Mouse (Mus musculus): ENCODE results near the gene Ccn1.

Gene Ccn1

DNA sequence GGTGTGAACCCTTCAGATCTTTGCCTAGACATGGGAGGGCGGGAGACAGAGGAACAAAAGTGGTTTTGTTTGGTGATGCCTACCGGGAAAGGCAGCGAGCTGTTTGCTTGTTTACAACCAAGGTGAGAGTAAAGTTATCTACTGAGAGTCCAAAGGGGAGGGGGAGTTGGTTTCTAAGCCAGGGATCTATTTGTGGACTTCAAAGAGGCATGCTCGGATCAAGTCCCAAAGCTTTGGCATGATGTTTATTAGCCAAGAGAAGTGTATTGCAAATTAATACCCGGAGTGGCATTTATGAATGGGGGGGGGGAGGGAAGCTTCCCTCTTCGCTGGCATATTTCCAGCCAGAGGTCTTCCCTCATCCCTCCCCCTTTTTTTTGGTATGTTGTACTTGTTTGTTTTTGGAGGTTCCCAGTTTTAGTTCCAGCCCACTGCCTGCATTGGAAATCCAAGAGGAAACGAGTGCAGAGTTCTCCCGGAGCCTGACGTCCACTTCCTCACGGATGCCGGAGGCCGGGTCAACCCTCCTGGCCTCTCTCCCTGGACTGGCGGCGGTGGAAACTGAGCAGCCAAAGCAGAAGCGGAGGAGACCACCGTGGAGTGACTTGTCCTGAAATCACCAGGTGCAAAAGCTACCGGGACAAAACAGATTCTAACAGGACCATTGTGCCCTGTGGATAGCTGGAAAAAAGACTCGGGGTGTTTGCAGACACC, 674 bp upstream of the Ccn1 start:
- DNase-seq: peak; percentile 72 to 84

DNA sequence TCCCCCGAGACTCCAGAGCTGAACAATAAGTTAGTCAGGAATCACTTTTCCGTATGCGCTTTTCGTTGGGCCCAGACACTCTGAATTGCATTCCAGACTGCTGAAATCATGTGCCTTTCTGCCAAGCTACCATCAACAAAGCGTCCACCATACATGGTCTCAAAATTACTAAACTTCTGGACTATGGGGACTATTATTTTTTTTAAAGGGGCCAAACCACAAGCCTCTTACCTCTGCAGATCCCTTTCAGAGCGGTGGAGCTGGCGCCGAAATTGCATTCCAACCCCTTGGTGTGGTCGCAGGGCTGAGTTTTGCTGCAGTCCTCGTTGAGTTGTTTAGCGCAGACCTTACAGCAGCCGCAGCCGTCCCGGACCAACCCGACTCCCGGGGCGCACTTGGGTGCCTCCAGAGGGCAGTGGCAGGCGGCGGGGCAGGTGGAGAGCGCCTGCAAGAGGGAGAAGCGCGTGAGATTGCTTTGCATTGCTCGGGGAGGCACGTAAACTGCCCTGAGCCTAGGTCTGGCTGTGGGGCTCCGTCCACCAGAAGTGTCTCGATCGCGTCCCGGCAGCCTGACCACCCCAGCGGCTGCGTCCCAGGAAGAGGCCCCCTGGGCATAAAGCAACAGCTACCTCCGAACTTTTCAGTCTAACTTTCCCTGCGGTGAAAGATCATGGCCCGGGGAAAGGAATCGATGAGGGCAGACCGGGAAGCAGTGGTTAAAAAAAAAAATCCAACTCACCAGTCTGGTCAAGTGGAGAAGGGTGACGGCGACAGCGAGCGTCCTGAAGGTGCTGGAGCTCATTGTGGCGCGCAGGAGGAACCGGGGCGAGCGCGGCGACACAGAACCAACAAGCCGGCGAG, 560 bp downstream of the Ccn1 start:
- peak; percentile 77 to 86 for DNase-seq

DNA sequence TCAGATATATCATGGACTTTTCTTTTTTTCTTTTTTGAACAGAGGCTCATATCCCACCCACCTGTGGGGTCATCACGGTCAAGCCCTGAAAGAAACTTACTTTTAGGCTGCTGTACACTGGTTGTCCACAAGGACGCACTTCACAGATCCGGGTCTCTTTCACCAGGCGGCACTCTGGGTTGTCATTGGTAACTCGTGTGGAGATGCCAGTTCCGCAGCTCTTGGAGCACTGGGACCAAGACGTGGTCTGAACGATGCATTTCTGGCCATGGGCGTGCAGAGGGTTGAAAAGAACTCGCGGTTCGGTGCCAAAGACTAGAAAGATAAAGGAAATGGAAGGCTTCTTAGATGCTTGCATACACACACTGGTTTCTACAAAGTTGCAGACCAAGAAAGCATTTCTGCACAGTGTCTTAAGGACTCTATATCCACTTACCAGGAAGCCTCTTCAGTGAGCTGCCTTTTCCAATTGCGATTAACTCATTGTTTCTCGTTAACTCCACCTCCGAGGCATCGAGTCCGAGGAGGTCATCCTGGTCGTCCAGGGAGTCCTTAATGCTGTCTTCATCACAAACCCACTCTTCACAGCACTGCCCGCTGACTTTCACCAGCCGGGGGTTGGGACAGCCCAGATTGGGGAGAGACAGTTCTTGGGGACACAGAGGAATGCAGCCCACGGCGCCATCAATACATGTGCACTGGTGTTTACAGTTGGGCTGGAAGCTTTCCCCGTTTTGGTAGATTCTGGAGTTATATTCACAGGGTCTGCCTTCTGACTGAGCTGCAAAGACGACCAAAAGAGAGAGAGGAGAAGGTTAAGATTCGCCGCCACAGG, 1.5 kb downstream of the Ccn1 start:
- peak; percentile 46 to 66 for DNase-seq

DNA sequence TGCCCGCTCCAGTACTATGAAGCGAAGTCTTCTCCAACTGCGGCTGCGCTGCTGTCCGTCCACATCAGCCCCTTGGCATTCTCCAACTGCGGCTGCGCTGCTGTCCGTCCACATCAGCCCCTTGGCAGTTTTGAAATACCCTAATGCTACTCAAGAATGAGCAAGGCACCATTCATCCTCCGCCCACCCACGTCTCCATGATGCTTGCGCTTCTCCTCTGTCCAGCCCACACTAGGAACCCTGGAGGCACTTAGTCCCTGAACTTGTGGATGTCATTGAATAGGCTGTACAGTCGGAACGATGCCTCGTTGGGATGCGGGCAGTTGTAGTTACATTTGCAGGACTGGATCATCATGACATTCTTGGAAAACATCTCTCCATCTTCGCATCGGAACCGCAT, 2.4 kb downstream of the Ccn1 start:
- DNase-seq: no peak

DNA sequence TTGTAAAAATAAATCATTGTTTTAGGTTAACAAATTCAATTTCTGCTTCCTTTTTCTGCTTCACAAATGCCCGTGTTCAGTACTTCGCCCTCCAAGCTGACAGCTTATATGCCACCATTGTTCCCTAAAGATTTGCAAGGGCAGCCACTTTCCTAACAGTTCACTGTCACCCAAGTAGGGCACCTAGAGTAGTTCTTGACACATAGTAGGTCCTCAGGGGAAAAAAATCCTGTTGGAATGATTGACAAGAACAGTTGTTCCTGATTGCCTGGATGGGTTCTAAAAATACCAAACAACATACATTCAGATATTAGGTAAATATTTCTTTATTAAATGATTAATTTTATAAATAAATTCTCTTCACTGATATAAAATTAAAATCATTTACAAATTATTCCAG, 3.1 kb downstream of the Ccn1 start:
- DNase-seq: no peak

DNA sequence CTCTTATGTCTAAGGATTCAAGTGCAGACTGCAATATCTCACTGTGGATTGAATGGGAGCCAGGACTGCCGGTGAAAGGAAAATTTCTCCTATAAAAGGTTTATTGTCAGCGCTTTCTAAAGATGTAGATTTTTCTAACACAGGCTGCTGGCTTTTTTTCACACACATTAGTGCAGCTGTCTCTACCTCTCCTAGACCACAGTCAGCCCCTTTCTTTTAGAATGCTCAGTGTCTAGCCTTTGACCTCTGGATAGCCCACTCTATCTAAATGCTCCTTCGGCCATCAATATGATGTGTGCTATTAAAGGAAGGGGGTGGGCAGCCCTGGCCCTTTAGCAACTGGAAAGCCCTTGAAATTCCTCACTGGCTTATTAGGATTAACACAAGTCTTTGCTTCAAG, 3.8 kb downstream of the Ccn1 start:
- no peak for DNase-seq

DNA sequence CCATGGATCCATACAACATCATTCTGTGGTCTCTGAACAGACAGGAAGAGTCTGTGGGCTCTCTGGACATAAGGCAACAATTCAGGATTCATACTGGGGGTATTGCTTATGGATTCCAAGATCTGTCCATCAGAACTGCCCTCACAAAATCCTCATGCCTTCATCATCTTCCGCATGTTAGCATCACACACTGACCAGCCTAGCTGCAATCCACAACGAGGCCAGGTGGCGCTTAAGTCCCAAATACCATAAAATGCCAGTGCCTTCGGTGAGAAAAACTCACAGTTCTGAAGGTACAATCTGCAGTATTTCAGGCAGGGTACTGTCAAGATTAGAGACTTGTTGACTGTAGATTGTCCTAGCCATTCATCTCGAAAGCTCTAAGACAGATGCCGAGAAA, 4.3 kb downstream of the Ccn1 start:
- no peak for DNase-seq

DNA sequence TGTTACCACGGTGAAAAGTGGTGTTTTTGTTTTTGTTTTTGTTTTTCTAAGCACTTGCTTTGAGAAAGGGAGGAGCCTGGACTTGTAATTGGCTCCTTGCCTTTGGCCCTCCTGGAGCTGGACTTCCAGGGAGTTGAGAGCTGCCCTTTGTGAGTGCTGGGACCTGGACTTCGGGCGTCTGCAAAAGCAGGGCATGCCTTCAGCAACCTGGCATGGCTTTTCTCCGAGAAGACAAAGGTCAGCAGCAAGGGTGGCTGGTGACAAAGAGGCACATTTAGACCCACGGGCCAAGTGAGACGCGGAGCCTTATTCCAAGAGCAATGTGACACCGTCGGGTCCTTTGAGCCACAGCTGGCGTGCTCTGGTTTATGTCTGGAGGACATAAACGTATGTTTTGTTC, 6.9 kb downstream of the Ccn1 start:
- DNase-seq: peak in 1 of 2 experiments; percentile 15

DNA sequence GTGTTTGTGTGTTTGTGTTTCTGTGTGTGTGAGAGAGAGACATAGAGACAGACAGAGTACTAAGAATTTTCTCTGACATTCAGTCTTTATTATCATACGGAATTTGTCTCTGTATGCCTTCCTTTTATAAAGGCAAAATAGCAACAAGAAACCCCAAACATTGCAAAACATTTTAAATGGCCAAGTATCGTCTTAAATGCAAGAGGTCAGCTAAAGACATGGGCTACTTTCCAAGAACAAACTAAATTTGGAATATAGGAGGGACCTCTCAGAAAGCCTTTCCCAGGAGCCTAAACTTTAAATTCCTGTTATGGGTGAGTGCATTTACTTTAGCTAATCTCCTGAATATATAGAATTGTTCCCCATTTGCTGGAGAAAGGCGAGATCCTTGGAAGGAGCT, 7.9 kb downstream of the Ccn1 start:
- DNase-seq: no peak

DNA sequence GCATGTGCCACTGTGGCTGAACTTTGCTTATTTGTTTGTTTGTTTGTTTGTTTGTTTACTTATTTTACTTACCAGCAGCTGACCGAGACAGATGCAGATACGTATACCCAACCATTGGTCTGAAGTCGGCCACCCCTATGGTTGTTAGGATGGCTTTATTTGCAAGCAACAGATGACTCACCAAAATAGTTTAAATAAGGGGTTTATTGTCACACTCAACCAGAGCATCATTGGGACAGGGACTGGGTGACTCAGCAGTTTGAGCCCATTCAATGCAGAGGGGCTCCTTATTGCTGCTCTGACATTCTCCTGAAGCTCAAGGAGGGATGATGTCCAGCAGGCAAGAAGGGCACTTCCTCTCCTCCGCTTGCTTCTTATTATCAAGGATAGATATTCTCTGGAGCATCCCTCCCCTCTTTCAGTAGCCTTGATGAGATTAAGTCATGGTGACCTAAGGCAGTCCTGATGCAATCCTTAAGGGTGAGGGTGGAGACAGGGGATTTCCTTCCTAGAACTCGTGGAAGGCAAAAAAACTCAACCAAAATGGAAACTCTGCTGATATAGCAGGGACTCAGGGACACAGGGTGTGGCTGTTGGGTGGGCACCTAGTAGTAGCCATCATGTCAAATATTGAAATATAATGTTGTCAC, 8.6 kb downstream of the Ccn1 start:
- no peak for DNase-seq

DNA sequence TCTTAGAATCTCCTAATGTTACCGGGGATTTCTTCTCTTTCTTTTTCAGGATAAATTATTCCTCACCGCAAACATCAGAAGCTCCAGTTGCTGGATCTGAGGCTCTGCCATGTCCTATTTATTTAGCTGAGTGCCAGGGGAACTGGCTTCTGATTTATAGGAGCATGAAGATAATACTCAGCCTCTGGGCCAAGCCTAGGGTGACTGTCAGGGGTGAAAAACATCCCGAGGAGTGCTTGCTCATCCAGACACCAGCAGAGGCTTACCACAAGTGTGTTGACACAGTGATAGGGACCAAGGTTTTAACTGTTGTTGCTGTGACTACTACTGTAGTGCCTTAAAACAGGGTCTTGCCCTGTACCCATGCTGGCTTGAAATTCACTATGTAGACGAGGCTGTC, 9.2 kb downstream of the Ccn1 start:
- DNase-seq: no peak

DNA sequence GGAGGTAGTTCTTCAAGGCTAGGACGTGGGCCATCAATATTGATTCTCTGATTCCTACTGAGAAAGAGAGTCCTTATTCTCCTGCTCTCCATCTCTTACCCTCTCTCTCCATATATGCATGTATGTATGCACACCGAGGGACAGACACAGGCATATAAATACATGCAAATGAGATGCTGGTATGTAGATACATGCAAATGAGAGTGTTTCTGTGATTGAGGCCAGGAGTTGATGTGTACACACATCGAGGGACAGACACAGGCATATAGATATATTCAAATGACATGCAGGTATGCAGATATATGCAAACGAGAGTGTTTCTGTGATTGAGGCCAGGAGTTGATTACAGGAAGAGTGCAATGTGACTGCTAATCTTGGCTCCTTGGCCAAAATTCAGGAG, 9.6 kb downstream of the Ccn1 start:
- DNase-seq: no peak

DNA sequence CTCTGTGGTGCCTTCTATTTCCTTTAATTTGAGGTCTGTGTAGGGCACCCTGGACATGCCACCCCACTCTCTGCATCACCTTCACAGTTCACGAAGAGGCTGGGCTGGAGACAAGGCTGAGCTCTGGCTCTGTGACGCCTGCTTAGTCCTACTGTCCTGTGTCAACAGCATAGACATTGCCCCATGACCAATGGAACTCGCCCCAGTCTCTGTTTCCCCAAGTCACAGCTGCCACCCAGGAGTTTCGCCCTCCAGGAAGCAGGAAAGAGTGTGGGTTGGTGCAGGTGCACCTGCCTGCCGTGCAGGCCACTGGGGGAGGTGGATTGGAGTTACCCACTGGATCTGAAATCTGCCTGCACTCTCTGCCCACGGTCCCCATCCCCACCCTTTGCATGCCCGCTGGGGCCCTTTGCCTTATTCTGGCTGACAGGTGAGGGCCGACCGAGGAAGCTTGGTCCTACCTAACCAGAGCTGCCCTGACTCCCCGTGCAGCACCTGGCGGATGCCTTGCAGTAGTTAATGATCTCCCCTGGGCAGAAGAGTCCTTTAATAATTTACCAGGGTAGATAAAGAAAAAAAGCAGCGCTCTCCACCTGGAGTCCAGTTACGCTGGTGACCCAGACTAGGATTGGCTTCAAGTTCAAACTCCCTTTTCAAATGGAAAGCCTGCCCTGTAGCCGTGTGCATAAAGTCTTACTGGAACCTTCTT, 15.6 kb downstream of the Ccn1 start:
- peak; percentile 44 to 69 for DNase-seq

DNA sequence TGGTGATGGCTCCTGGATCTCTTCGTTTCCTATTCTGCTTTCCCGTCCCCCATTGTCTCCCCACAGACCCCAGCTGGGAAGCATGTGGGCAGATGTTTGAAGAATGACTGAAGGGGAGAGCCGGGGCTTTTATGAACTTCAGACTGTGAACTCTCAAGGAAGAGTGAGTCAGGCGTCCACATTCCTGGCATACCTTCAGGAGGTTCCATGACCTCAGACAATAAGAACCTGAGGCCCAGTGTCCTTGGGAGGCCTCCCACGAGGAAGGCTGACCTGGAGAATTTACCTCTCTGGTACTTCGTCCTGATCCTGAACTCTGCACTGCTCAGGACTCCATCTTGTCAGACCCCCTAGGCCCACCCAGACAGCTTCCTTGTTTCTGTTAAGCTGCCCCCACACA, 16.9 kb downstream of the Ccn1 start:
- DNase-seq: peak; percentile 37 to 64

DNA sequence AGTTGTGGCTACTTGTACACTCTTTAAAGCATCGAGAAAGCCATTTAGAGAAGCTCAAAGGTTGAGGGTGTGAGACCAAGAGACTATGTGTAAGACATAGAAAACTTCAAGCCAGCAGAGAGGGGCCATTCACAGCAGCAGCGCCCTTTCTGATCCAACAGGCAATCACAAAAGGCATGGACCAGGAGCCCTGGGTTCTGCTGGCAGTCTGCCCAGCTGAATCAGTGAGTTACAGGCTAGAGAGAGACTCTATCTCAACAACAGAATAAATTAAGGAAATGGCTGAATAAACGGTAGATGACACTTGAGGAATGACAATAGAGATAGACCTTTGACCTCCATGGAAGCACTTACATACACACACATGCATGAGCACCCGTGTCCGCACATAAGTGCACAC, 21.1 kb downstream of the Ccn1 start:
- no peak for DNase-seq

DNA sequence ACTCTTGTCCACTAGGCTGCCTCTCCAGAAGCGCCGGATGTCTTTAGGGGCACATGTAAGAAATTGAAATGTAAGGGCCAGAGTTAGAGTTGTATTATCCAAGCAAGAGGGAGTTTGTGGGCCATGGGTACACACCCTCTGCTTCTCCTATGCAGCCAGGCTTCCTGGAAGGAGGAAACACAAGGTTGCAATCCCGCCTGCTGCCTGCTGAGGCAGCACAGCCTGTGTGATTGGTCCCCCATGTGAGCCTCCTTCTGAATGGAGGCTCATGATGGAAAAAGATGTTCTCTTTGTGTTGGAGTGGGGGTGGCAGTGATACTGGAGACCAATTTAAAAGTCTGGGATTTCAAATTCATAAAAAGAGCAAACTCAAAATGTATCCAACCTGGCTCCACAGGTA, 22.0 kb downstream of the Ccn1 start:
- DNase-seq: peak; percentile 65 to 72

DNA sequence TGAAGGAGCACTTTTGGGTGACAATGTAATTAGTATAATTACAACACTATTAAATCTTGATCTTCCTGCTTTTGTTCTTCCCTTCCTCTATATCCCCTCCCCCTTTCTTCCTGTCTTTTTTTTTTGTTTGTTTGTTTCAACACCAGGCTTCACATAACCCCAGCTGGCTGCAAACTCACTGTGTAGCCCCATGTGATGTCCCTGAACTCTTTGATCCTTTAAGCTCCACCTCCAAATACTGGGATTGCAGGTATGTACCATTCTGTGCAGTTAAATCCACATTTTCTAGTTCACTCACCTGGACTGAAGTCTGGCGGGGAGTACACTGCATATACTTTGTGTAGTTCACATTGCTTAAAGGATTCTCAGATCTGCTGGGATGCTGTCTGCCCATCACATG, 23.7 kb downstream of the Ccn1 start:
- DNase-seq: no peak

DNA sequence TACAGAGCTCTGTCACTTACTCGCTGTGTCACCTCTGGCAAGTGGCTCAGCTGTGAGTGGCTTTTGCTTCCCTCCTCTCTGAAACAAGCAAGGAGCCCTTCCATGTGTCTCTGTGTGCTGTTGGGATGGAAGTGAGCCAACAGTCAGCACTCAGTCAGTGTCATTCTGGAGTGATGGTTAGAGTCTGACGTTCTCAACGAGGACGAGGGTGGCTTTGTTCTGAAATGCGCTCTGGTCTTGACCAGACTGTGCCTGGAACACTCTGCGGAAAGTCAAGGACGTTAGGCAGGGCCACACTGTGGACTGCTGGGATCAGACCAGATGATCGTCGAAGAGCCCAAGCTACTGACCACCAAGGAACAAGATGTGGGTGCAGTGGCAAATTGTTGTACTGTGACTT, 24.2 kb downstream of the Ccn1 start:
- DNase-seq: no peak

DNA sequence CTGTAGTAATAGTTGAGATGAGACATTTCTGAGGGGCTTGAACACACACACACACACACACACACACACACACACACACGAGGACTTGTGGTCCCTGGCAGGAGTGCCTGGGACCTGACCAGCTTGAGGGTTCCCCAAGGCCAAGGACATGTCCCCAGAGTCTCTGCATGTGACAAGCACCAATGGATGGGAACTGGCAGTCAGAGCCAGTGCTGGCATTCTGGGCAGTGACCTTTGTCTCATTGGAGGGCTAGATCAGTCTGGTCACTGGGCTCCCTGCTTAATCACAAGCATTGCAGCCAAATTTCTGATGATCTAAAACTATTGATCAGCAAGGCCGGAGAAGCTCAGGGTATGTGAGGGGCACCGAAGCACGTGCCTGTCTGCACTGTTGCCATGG, 25.0 kb downstream of the Ccn1 start:
- DNase-seq: no peak

DNA sequence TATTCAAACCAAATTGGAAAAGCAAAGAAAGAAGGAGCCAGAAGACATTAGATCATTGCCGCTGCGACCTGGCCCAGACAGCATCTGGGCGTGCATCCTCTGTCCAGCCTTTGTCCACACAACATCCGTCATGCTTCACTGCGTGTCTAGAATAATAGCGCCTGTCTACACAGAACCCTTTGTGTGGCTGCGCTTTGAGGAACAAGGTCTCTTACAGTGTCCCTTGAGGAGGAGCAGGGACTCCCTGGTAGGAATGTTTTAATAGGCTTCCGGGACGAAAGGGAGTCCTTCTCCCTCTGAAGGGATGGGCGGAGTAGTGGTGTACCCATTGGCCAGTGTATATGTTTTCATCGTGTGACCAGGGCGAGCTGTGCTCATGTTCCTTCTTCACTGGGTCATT, 26.7 kb downstream of the Ccn1 start:
- no peak for DNase-seq

DNA sequence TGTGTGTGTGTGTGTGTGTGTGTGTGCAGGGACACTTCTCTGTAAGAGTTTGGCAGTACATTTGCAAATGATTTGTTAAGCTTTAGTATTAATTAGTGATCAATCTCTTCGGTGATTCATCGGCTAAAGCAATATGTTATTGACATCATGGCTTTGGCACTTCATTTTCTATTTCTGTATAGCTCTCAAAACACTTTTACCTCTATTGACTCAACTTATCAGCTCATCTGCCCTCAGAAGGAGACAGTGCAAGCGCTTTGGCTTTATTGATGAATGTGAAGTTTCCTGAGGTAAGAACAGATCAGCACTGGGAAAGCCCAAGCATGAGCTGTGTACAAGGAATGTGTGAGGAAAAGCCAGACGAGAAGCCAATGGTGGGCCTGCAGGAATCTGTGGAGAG, 28.6 kb downstream of the Ccn1 start:
- no peak for DNase-seq

DNA sequence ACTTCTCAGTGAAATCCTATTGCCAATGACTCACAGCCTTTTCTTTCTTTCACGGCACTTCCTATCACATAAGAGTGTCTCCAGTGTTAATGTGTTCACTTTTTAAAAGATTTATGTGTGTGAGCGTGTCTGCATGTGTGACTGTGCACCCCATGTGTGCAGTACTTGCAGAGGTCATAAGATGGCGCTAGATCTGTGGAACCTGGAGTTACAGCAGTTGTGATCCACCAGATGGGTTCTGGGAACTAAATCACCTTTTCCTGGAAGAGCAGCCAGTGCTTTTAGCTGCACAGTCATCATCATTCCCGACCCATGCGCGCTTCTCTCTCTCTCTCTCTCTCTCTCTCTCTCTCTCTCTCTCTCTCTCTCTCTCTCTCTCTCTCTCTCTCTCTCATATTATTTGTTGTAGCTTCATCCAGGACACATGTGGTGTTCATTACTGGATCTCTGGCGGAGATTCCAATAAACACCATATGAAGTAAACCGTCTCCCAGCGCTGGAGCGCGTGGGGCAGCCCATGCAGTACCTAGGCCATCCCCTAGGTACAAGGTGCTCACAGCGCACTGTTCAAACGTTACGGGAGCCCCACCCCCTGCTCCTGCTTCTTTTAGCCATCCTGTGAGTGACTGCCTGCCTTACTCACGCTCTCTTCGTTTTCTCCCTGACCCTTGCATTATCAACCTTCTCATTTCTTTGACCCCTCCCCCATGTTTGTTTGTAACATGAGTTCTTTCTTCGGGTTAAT, 30.0 kb downstream of the Ccn1 start:
- no peak for DNase-seq
